In the genomic region with DNA sequence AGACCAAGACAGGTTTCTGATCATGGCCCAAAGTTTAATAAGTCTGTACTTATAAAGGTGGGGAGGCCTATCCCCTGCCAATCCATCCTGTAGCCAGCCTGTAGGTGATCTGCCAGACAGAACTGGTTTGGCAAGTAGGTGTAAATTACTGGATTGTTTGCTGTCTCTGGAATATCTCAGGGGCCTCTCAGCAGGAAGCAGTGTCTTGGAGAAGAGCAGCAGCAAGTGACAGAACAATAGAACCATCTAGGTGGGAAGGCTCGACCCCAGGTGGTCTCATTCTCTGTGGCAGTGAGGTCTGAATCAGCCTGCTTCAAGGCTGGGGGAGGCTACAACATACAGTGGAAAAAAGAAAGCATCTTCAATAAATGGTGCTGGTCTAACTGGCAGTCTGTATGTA, we compare ENCODE assay signal across 14 mouse cellular contexts. TPM values are rescaled to one million over a fixed set of nuclear protein-coding genes. Genes with fewer than 3 reads are reported as not detected.
"Had no signal": no experiment of that assay in that cellular context is flagged by ENCODE, and none has a peak within 500 bp of the region (broad histone marks: within the 10 kb centered on the region; RNA-seq: fewer than 3 reads in every experiment).

No protein-coding gene starts in this region.

RNA-seq across cellular contexts. Expression of a gene that starts 13.6 kb away (rescaled TPM):
- total RNA-seq: neutrophil, adult 5-6 weeks had no signal
- polyA plus RNA-seq: neural tube, embryonic 13.5 days; neural tube, embryonic 14.5 days; neural tube, embryonic 15.5 days; small intestine, adult 2 months; spleen, adult 2 months; stomach, embryonic 14.5 days; stomach, embryonic 15.5 days; stomach, embryonic 16.5 days; stomach, postnatal 0 days; testis, adult 2 months; thymus, adult 2 months; thymus, postnatal 0 days; urinary bladder, adult 2 months had no signal

RNA-seq across cellular contexts. Expression of a gene that starts 31.0 kb away (rescaled TPM):
- total RNA-seq: neutrophil, adult 5-6 weeks had no signal
- polyA plus RNA-seq: neural tube, embryonic 13.5 days; small intestine, adult 2 months; spleen, adult 2 months; stomach, embryonic 14.5 days; stomach, embryonic 15.5 days; stomach, embryonic 16.5 days; stomach, postnatal 0 days; thymus, adult 2 months; thymus, postnatal 0 days; urinary bladder, adult 2 months had no signal
